Mouse (Mus musculus) left cerebral cortex, adult 18-20 months (tissue): ENCODE measurements around the gene Bnip1. TPM values are rescaled to one million over a fixed set of nuclear protein-coding genes. Genes with fewer than 3 reads are reported as not detected.

ENCODE experiments used
- DNase-seq, 2 experiments: peaks; one replicate each; pipeline ENCODE4 v3.0.0; 2021 to 2022; ENCODE audit warnings: low spot score in 2 of 2, mixed read lengths in 1 of 2
- total RNA-seq, 2 experiments: library from RNA; stranded (reverse); gene quantifications; 2 replicates each; pipeline ENCODE4 v1.2.3; 2021

The Bnip1 gene
- total RNA-seq, 2 experiments from 2014 or later = 31.6 to 31.7 TPM

- no peak for DNase-seq
Observed at GRCm38 (mm10) chr17:26839718-26840438, 59.0 kb downstream of the Bnip1 start.

DNA sequence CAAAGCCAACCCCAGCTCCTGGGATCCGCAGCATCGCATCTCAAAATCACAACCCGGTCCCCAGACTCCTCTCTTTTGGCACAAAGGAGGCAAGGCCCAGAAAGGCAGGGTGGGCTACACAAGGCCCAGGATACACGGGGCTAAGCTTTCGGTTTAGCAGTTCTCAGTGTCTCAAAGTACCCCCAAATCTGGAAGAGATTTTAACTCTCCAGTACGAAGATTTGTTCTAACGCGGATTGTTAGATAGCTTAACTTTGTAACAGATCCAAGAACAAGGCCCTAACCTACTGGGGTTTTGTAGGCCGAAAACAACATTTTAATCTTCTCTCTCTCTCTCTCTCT, 59.5 kb downstream of the Bnip1 start:
- no peak for DNase-seq

DNA sequence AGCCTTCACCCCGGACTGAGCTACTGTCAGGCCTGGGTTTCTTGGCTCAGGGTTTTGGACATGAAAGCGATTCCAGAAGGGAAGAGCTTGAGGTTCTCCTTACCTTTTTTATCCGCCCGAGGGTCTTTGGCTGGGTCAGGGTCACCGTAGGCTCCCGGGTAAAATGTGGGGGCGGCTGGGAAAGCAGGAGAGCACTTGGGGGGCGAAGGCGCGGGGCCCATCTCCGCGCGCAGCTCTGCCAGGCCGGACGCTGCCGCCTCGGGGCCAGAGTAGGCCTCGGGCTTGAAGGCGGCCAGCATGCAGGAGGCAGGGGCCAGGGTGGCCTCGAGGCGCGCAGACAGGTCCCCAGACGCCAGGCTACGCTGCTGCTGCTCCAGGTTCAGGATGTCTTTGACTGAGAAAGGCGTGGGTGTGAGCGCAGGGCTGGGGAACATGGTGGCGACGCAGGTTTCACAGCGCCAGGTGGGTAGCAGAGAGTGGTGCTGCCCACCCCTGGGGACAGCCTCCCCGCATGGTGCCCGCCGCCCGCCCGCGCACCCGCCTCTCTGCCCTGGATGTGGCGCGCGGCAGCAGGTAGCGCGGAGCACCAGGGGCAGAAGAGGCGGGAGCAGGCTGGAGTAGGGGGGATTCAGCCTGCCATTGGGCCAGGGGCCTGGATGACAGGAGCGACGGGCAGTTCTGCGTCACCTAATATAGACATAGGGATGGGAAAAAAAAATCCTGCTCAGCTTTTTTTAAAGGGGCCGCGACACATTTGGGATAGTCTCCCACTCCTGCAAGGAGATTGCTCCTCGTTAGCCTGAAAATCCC, 60.3 kb downstream of the Bnip1 start:
- DNase-seq = no peak

DNA sequence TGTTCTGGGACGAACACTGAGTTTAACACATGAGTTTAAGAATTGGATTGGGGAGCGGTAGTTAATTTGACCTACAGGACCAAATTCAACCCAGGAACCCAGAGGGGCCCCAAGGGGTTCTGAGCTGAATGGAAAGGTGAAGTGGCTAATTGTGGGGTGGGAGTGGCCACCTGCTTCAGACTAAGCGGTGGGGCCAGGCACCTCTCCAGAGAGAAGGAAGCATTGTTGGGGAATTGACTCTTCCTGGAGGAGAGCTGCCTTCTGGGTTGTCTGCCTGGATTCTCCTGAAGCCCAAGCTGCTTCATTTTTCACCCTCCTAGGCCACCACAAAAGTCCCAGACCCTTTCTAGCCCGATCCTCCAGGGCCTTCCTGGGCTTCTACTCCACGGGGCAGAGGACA, 61.1 kb downstream of the Bnip1 start:
- no peak for DNase-seq

Other genes with a start within 250 kb of the Bnip1 start
- gene Ergic1, start 219.6 kb upstream of the Bnip1 start, total RNA-seq = 100 to 1,000 TPM; 150 to 155 TPM
- 10 to 100 TPM; 60.7 to 61.5 TPM for gene Dusp1, start 218.9 kb upstream of the Bnip1 start, total RNA-seq
- gene Atp6v0e, start 117.8 kb upstream of the Bnip1 start, total RNA-seq = 10 to 100 TPM; 41.2 to 43.6 TPM
- gene Crebrf, start 65.4 kb upstream of the Bnip1 start, total RNA-seq = 100 to 1,000 TPM; 183 to 191 TPM
- not detected for gene Nkx2-5, start 63.9 kb downstream of the Bnip1 start, total RNA-seq
- gene Kifc5b, start 136.0 kb downstream of the Bnip1 start, total RNA-seq = 1 to 10 TPM; 3.4 to 3.7 TPM
- gene Phf1, start 152.0 kb downstream of the Bnip1 start, total RNA-seq = 10 to 100 TPM; 39.5 to 46.7 TPM
- 100 to 1,000 TPM in 1 of 2 experiments, 10 to 100 TPM in 1; 97.8 to 103 TPM for gene Cuta, start 158.5 kb downstream of the Bnip1 start, total RNA-seq
- 100 to 1,000 TPM; 348 to 362 TPM for gene Syngap1, start 160.2 kb downstream of the Bnip1 start, total RNA-seq
- gene Zbtb9, start 192.1 kb downstream of the Bnip1 start, total RNA-seq = 10 to 100 TPM; 16.2 to 16.4 TPM
- 10 to 100 TPM; 12.0 to 13.0 TPM for gene Bak1, start 247.9 kb downstream of the Bnip1 start, total RNA-seq